28 mouse cellular contexts compared by ENCODE assay signal in genomic region chr4:111473014-111473413, GRCm38 (mm10). TPM values are rescaled to one million over a fixed set of nuclear protein-coding genes. Genes with fewer than 3 reads are reported as not detected.
DNase-seq lines count a peak whose midpoint lies in the region; ATAC-seq and TF ChIP-seq lines count a peak whose summit lies in the region.
"Had no signal": no experiment of that assay in that cellular context is flagged by ENCODE, and none has a peak within 500 bp of the region (broad histone marks: within the 10 kb centered on the region; RNA-seq: fewer than 3 reads in every experiment).

No protein-coding gene starts in this region.

- TF ChIP-seq CTCF in brain, embryonic 14.5 days (IDR thresholded peaks at IDR 0.05; ENCODE audit: borderline replicate concordance, extremely low read depth, insufficient read depth, insufficient read length) = no peak
- no peak for TF ChIP-seq CTCF in lung, adult 2 months (IDR thresholded peaks at IDR 0.05; ENCODE audit: insufficient read depth, low read length)

- no peak overlapping the region for H3K4me2 ChIP-seq in limb, embryonic 13.5 days (replicated peaks)
- H3K4me2 ChIP-seq: hindbrain, embryonic 14.5 days; intestine, embryonic 15.5 days; liver, embryonic 15.5 days; midbrain, embryonic 12.5 days; neural tube, embryonic 13.5 days had no signal

- peak; percentile 75 for ATAC-seq in limb, embryonic 13.5 days (ENCODE audit: low FRiP score, low read depth)
- ATAC-seq: intestine, embryonic 15.5 days had no signal

- H3K36me3 ChIP-seq in limb, embryonic 13.5 days = no peaks in the 10 kb centered on the region
- H3K36me3 ChIP-seq in limb, embryonic 10.5 days = no peaks in the 10 kb centered on the region
- H3K36me3 ChIP-seq: forebrain, embryonic 10.5 days; intestine, embryonic 15.5 days; liver, embryonic 15.5 days; midbrain, embryonic 12.5 days; neural tube, embryonic 13.5 days had no signal

- peaks cover 43% of the 10 kb centered on the region for H3K4me1 ChIP-seq in limb, embryonic 13.5 days
- H3K4me1 ChIP-seq in limb, embryonic 10.5 days = 0 out of 2 replicates have a peak, but pooled peaks cover 9% of the 10 kb centered on the region
- H3K4me1 ChIP-seq in lung, adult 2 months (ENCODE audit: control insufficient read depth, insufficient read depth, low read length) = no peaks in the 10 kb centered on the region
- H3K4me1 ChIP-seq: intestine, embryonic 15.5 days; liver, embryonic 15.5 days had no signal

- no peak for TF ChIP-seq POLR2A in brain, embryonic 14.5 days (IDR thresholded peaks at IDR 0.05; ENCODE audit: borderline replicate concordance, extremely low read depth, insufficient read depth, insufficient read length, poor library complexity, severe bottlenecking)
- TF ChIP-seq POLR2A in lung, adult 2 months (IDR thresholded peaks at IDR 0.05; ENCODE audit: borderline replicate concordance, extremely low read depth, low read depth, low read length) = no peak

- no peak overlapping the region for H3K4me3 ChIP-seq in limb, embryonic 13.5 days
- no peak overlapping the region for H3K4me3 ChIP-seq in limb, embryonic 10.5 days
- no peak overlapping the region for H3K4me3 ChIP-seq in lung, adult 2 months (replicated peaks; ENCODE audit: extremely low read depth, low read depth, low read length)
- H3K4me3 ChIP-seq: forebrain, embryonic 10.5 days; heart, adult 2 months; intestine, embryonic 15.5 days; liver, embryonic 15.5 days; midbrain, embryonic 12.5 days; myocyte; neural tube, embryonic 13.5 days had no signal

- H3K9me3 ChIP-seq in limb, embryonic 13.5 days = no peaks in the 10 kb centered on the region
- no peaks in the 10 kb centered on the region for H3K9me3 ChIP-seq in limb, embryonic 10.5 days (replicated peaks)
- H3K9me3 ChIP-seq: forebrain, embryonic 10.5 days; intestine, embryonic 15.5 days; liver, embryonic 15.5 days; midbrain, embryonic 12.5 days; neural tube, embryonic 13.5 days had no signal

- DNase-seq in limb, embryonic 10.5 days (ENCODE audit: low spot score) = no peak
- peak; percentile 69 for DNase-seq in brain, embryonic 14.5 days (ENCODE audit: low read depth)
- DNase-seq in lung, adult 2 months = peak; percentile 46
- peak; percentile 67 for DNase-seq in lung, postnatal 25 days (ENCODE audit: low spot score)
- no peak for DNase-seq in spleen, postnatal 10 days (ENCODE audit: low spot score in 2 of 2)
- DNase-seq in heart, adult 8-10 months (ENCODE audit: low spot score) = no peak
- no peak for DNase-seq in kidney, postnatal 10 days
- DNase-seq: adrenal gland, adult 8-10 months; cerebellum, adult 9-10 months; forebrain, postnatal 0 days; gastrocnemius, postnatal 25 days; heart, adult 2 months; kidney, adult 9 months; kidney, postnatal 36 days; liver; retina, postnatal 1 day; right cerebral cortex, postnatal 25 days; spleen, adult 18-20 months; thymus, postnatal 36 days had no signal

- no peak overlapping the region for H3K9ac ChIP-seq in limb, embryonic 13.5 days
- H3K9ac ChIP-seq: forebrain, postnatal 0 days; hindbrain, embryonic 14.5 days; intestine, embryonic 15.5 days; liver, embryonic 15.5 days; midbrain, embryonic 12.5 days; neural tube, embryonic 13.5 days had no signal

- H3K27ac ChIP-seq in limb, embryonic 13.5 days = peak overlapping the region; percentile 28; the same call in 1 of the 2 replicates
- H3K27ac ChIP-seq in limb, embryonic 10.5 days = no peak overlapping the region
- H3K27ac ChIP-seq: forebrain, embryonic 10.5 days; heart, adult 2 months; hindbrain, embryonic 14.5 days; intestine, embryonic 15.5 days; liver, embryonic 15.5 days; midbrain, embryonic 12.5 days had no signal

- no peaks in the 10 kb centered on the region for H3K27me3 ChIP-seq in limb, embryonic 13.5 days
- no peaks in the 10 kb centered on the region for H3K27me3 ChIP-seq in limb, embryonic 10.5 days (ENCODE audit: low read depth, poor library complexity, severe bottlenecking)
- H3K27me3 ChIP-seq: intestine, embryonic 15.5 days; liver, embryonic 15.5 days; neural tube, embryonic 13.5 days had no signal

- 26% methylated on average over 1 of the region's 1 CpGs for WGBS in limb, embryonic 13.5 days
- 98% methylated on average over 1 of the region's 1 CpGs for WGBS in limb, embryonic 10.5 days
- WGBS in lung, adult 2 months = 51% methylated on average over 1 of the region's 1 CpGs

RNA-seq across cellular contexts. Expression of gene Bend5, which starts 58.2 kb away (rescaled TPM):
- polyA plus RNA-seq in limb, embryonic 13.5 days (2015; fragmentation: Nextera tagmentation; extraction: Ambion mirVana) = 49.9 and 52.1 TPM in 2 replicates
- polyA plus RNA-seq in limb, embryonic 10.5 days (2016; fragmentation: Nextera tagmentation; extraction: Ambion mirVana) = 32.2 and 37.1 TPM in 2 replicates
- 51.9 and 53.1 TPM in 2 replicates for polyA plus RNA-seq in brain, embryonic 14.5 days (2012; rRNA removed)
- 4.0 and 5.2 TPM in 2 replicates for polyA plus RNA-seq in lung, adult 2 months (2012; rRNA removed)
- 1 to 10 TPM; 5.8 to 9.2 (median 7.8) TPM for total RNA-seq in heart, adult 8-10 months (2022)
- total RNA-seq: megakaryocyte, adult 5-6 weeks had no signal
- polyA plus RNA-seq: myocyte had no signal

Comparison
In these comparisons a context has a peak if more than half of its experiments do, and no peak if none do; other contexts are left out.
1. DNase-seq: peak in brain, embryonic 14.5 days (single experiment), lung, adult 2 months (single experiment) and lung, postnatal 25 days (single experiment); none in limb, embryonic 10.5 days (single experiment), spleen, postnatal 10 days (0 of 2), heart, adult 8-10 months (single experiment) and kidney, postnatal 10 days (single experiment).